Mouse (Mus musculus) cerebellum, postnatal 14 days (tissue): ENCODE measurements around the gene Mef2c.

Source experiments
- DNase-seq, 2 experiments: peaks; one replicate each; pipeline ENCODE4 v3.0.0; 2021; ENCODE audit warnings: mixed read lengths in 2 of 2

The Mef2c gene

GRCm38 (mm10) chr13:83524902-83525715 is 21.3 kb downstream of the Mef2c start:
- peak in 1 of 2 experiments; percentile 17 for DNase-seq

DNA sequence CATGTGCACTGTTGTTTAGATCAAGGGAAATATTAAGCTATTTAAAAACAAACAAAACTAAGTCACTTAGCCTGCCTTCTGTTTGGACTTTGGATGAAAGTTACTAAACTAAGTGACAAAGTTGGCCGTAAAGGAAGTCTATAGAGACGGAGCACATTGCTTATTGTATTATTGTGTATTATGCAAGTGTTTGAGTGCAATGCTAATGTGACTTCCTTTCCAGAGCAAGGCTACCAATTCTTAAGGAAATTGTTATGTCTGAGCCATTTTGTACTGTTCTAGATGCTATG is 21.8 kb downstream of the Mef2c start:
- DNase-seq = no peak

DNA sequence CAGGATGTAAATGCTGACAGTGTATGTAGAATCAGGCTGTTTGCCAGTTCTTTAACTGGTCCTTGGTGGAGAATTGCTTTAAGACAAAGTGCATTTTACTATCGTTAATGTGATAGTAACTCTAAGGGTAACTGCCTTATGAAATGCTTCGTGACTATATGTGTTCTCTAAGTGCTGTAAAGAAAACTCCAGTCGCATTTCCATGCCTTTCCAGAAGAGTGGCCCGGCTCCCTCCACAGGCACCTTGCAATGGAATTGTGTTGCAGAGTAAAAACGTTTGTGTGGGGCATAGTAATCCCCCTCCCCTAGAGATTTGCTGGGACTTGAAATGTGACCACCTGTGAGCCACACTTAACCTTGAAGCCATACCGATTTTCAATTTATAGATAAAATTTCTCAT is 22.2 kb downstream of the Mef2c start:
- DNase-seq = no peak

- DNase-seq = no peak
Measured at GRCm38 (mm10) chr13:83527921-83528320, 24.1 kb downstream of the Mef2c start.

DNA sequence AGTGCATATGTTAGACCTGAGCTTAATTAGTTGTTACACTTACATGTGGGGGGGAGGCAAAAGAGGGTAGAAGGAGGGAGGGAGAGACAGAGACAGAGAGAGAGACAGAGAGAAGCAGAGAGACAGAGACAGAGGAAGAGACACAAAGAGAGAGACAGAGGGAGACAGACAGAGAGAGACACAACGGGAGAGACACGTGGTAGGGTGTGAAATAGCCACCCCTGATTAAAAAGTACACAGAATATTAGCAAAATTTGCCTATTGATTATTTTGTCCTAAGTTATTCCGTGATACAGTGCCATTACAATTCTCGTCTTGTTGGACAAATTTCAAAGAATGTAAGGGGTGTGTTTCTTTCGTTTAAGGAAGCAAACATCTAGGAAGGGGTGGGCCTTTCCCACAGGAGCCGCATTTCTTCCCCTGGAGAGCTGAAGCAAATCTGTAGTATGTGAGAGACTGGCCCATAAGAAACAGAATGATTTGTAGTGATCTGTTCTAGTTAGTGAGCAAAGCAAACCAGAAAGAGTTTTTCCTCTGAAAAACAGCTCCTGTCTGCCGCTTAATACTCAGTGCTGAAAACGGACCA is 26.0 kb downstream of the Mef2c start:
- DNase-seq = no peak

- DNase-seq = no peak
Measured at GRCm38 (mm10) chr13:83530889-83531288, 27.1 kb downstream of the Mef2c start.

DNA sequence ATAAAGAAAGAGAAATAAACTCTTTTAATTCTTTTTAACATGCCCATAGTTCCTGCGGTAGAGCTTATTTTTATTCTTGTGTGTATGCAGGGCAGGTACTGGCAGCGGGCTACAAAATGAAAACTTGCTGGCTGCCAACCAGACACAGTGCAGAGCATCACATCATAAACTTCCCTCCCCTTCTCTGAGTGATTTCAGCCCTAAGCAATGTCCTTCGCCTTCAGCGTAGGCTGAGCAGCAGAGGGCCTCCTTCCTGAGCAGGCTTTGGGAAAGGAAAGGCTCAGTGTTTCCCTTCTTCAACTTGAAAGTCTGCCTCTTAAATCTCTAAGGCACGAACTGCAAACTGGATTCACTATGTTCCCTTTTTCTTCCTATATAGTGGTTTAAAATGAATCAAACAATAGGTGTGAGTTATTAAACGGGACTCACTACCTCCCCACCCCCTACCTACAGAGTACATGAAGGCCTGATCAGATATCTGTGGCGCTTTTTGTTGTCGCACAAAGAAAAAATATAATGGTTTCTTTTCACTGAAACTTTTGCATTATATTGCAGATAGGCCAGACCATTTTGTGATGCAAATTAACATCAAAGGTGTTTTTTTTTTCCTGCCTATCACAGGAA is 28.2 kb downstream of the Mef2c start:
- DNase-seq = peak; percentile 34 to 44

GRCm38 (mm10) chr13:83536361-83536760 is 32.5 kb downstream of the Mef2c start:
- DNase-seq = no peak

DNA sequence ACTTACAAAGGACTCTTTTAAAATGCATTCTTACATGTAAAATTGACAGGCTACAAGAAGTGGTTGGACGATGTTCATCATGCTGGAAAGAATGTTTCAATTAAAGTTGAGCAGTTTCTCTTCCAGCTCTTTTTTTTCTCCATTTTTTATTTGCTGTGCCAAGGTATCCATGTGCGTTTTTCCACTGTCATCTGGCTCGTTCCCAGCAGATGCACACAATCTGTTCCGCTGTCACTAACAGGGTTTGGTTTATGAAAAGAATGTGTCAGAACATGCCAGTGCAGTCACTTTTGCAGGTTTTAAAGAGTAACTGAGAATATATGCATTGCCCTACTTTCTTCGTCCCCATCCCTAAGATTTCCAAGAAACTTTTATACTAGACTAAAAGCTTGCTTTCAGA is 33.3 kb downstream of the Mef2c start:
- peak; percentile 58 to 72 for DNase-seq

- DNase-seq = no peak
Measured at GRCm38 (mm10) chr13:83539921-83540320, 36.1 kb downstream of the Mef2c start.

GRCm38 (mm10) chr13:83542666-83543065 is 38.8 kb downstream of the Mef2c start:
- no peak for DNase-seq

DNA sequence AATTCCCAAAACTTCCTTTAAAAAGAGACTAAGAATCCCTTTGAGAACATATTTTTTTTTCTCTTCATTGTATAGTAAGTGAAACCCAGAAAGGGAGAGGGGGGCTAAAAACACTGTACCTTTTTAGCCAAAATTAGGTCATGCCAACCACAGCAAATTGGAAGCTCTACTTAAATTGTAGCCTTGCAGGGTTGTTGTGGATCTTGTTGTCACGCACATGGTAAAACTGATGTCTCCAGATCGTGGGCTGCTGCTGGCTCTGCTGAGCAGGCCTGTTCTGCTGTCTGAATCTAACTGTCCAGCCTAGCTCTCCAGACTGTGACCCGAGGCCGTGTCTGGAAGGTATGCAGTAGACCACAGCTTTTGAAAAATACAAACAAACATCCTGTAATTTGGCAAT is 40.9 kb downstream of the Mef2c start:
- DNase-seq = no peak

DNA sequence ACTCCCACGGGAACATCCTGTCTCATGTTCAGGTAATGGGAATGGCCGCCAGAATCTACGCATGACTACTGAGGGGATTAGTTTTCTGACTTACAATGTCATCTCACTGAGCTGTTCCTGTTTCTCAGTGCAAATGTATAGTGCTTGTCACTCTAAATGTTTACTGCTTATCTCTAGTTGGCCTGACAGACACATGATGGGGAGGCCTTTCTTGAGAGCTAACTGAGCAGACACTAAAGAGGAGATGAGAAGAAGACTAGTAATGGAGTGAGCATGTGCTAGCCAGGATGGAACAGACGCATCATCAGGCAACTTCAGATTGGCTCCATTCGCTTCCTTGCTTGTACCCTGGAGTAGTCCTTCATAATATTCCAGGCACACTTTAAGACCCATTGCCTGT is 43.0 kb downstream of the Mef2c start:
- DNase-seq = no peak

DNA sequence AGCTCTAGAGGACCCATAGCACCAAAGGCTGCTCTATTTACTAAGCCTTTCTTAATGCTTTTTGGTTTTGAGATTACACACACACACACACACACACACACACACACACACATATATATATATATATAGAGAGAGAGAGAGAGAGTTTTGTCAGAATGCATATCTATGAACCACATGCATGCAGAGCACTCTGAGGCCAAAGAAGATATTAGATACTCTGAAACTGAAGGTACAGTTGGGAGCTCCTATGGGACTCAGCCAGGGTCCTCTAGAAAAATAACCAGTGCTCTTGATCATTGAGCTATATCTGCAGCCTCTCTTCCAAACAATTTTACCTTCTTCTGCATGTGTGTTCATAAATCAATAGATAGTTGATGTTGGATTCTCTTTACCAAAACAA is 47.4 kb downstream of the Mef2c start:
- DNase-seq = no peak

DNA sequence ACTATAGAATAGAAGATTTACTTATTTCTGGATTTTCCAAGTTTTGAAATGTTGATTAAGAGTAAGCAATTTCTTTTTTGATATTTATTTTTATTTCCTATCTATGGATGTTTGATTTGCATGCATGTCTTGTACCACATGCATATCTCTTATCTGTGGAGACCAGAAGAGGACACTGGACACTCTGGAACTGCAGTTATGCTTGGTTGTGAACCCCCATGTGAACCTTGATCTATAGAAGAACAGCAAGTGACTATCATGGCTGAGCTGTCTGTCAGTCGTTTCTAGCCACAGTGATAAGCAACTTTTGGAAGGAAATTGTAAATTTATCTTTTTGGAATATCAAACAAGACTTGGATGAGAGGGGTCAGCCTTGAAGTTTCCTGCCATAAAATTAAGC is 48.2 kb downstream of the Mef2c start:
- no peak for DNase-seq

DNA sequence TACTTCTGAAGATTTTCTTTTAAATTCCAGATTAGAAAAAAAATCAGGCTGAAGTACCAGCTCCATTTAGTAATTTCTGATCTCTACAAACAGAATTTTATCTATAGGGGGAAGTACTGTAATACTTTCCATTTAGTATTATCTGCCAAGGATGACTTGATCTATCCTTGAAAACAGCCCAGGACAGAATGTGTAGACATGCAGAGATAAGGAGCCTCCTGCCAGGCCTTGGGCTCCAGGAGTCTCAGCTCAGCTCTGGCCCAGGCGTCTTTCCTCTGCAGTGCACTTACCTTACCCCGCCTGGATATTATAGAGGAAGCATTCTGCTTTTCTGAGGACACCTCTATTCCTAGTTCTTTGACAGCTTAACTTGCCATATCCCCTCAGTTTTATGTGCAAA is 59.4 kb downstream of the Mef2c start:
- no peak for DNase-seq

GRCm38 (mm10) chr13:83565732-83566131 is 61.9 kb downstream of the Mef2c start:
- no peak for DNase-seq

DNA sequence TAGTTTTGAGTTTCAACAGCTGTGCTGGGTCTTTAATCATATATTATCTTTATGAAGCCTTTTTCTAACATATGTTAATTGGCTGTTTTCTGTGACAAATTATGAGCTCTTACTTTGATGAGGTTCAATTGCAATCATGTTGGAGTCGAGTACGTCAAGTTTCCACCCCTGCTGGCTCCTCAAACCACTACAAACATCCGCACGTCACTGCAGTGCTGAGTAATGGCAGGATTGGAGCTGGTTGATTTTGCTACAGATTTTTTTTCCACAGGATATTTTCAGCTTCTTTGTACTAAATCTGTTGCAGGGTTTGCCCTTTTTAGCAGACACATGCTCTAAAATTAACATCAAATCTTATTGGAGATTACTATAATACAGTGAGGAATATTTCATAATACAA is 62.3 kb downstream of the Mef2c start:
- no peak for DNase-seq

GRCm38 (mm10) chr13:83566834-83567534 is 63.1 kb downstream of the Mef2c start:
- DNase-seq = no peak

GRCm38 (mm10) chr13:83567681-83568080 is 63.8 kb downstream of the Mef2c start:
- no peak for DNase-seq

GRCm38 (mm10) chr13:83568759-83569256 is 65.0 kb downstream of the Mef2c start:
- no peak for DNase-seq

DNA sequence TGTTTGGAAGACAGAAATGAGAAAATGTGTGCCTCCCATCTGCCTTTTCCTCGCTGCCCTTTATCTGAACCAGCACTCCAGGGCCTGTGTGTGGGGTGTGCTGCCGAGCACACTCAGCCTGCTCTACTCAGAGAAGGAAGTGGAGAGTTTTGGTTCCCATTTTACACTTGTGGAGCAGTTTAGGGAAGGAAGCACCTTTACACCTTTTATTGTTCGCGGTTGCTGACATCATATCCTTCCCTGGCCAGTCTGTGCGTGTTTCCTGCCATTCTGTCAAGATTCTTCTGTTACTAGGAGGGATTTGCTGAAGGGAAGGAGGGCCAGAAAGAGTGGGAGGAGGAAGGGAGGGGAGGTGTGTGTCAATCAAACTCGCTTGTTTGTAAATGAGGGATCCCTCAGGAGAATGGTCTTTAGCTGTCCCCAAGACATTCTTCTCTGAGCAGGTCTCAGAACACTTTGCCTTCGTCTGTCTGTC is 68.2 kb downstream of the Mef2c start:
- DNase-seq = no peak

- DNase-seq = no peak
Measured at GRCm38 (mm10) chr13:83572469-83572868, 68.6 kb downstream of the Mef2c start.
